Mouse (Mus musculus) hematopoietic stem cell, adult 5-6 weeks (primary cell): Measurements from ENCODE around the gene Mau2. TPM values are rescaled to one million over a fixed set of nuclear protein-coding genes. Genes with fewer than 3 reads are reported as not detected.
"Not testable (repeated sequence)": the region's sequence is repeated elsewhere in the genome, so short reads cannot be mapped to it uniquely, and the experiment has no call there.

Experiments
- ATAC-seq, 2 experiments: fragments of 125-278 bp in 1 of 2; replicated peaks in 1 of 2; 2 replicates each; pipeline ENCODE4 v1.8.0; 2016 to 2017; ENCODE audit warnings: inconsistent platforms in 2 of 2, mild to moderate bottlenecking in 2 of 2, moderate number of reproducible peaks in 2 of 2, low read depth in 1 of 2, moderate TSS enrichment in 1 of 2; ENCODE audit not compliant: low FRiP score in 2 of 2, poor library complexity in 2 of 2, severe bottlenecking in 2 of 2, insufficient read depth in 1 of 2, low TSS enrichment in 1 of 2
- total RNA-seq: library from RNA; stranded (forward); fragments of 172-1452, 232-1000 nt; gene quantifications from 2 replicates; pipeline ENCODE4 v1.2.3, GENCODE M21; 2017

Mau2 gene
- total RNA-seq, 1 experiment from 2014 or later = 35.5 TPM

DNA sequence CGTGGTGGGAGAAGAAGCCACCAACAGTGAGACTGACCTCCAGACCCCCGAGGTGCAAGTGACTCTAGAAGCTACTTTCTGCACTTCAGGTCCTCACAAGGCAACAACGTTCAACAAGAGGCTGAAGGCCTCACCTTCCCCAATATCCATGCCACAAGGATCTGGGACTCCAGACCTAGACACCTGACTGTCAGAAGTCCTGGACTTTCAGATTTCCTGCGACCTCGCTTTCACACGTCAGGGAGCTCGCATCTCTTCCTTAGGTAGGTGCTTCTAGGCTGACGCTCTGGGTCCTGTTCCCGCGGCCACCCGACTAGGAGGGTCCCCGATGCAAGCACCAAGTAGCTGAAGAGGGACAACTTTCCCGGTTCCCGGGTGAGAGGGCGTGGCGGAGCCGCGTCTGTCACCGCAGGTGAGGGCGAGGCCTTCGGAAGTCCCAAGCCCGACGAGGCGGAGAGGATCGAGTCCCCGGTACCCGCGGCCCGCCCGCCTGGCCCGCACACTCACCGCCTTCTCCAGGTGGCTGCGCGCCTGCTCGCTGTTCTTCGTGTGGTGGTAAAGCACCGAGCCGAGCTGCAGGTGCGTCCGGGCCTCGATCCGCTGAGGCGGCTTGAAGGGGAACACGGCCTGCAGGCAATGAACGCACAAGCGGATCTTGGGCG lies 518 bp downstream of the Mau2 start:
- ATAC-seq = no peak

DNA sequence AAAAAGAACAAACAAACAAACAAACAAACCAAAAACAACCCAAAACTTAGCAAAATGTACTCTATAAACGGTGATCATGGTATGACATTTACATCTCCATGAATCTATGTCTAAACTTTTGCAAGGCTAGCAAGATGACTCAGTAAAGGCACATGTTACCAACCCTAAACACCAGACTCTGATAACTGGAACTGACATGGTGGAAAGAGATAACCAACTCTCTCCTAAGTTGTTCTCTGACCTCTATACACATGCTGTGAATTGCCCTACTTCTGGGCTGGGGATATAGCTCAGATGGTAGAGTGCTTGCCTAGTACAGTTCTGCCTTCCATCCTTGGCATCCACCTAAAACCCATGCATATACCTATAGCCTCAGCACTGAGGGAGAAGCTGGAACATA lies 4.5 kb downstream of the Mau2 start:
- no peak for ATAC-seq

DNA sequence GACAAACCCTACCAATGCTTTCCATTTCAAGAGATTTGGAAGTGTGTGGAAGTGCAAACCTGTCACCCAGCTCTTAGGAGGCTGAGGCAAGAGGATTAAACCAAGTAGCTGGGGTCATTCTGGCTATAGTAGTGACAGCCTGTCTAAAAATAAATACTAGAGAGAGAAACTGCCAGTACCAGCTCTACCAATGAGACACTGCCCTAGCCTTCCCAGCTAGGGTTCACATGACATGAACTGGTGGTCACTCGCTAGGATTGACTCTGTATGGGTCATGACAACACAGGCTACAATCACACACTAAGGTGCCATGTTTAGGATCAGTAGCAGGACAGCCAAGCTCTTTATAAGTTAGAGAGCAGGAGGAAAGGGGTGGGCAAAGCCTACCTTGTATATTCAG lies 12.3 kb downstream of the Mau2 start:
- no peak for ATAC-seq

DNA sequence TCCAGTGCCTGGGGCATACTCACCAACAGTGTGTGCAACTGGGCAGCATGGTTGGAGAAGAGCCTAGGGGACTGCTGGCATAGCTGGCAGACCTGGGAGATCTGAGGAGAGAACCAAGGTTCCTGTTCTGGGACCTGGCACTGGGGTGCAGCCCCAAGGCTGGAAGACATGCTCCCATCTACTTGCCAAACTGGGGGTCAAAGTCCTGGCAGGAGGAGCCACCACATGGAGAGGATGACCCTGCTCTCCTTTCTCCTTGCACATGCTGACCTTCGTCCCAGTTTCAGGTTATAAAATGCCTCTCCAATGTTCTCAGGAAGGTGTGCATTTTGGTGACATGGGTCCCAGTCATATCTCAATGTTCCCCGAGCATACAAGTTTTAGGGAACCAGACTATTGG lies 16.4 kb downstream of the Mau2 start:
- ATAC-seq = no peak

DNA sequence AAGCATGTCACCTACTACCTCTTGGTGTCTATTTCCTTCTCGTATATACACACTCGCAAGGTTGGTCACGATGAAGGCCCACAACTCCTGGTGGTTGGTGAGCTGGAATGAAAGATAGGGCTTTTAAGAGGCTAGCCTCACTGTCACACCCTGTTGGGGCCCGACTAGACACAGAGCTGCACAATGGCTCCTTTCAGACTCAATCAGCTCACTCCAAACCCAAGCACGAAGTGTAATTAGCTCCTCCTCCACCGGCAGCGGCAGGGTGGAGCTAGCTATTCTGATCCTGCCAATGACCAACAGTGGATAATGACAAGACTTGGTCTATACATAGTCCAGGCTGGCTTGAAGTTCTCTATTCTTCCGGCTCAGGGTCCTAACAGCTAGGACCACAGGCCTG lies 18.9 kb downstream of the Mau2 start:
- ATAC-seq = no peak

DNA sequence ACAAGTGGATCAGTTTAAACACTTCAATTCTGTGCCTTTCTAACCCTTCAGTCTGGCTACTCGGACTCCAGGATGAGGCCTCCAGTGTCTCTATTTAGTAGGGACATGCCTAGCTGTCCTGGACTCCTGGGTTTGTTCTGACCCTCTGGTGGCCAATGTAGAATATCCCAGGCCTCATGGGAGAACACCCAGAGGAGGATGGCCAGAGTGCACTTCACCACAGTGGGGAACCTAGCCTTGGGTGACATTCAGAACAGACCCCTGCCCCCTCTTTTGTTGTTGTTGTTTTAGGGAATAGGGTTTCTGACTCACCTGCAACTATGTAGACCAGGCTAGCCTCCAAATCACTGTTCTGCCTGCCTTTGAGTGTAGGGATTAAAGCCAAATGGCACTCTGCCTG lies 27.5 kb downstream of the Mau2 start:
- no peak for ATAC-seq

DNA sequence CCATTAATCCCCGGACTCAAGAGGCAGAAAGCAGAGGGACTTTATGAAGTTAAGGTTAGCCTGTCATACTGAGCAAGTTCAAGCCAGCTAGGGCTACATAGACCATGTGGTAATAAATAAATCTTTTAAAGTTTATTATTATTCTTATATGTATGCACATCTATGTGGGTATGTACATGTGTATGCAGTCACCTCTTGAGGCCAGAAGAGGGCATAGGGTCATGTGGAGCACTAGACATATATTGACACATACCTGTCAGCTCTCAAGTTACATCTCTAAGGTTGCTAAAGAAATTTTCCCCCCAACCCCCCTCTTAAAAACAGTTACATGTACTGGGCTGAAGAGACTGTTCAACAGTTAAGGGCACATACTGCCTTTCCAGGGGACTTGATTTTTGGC lies 29.8 kb downstream of the Mau2 start:
- no peak for ATAC-seq

DNA sequence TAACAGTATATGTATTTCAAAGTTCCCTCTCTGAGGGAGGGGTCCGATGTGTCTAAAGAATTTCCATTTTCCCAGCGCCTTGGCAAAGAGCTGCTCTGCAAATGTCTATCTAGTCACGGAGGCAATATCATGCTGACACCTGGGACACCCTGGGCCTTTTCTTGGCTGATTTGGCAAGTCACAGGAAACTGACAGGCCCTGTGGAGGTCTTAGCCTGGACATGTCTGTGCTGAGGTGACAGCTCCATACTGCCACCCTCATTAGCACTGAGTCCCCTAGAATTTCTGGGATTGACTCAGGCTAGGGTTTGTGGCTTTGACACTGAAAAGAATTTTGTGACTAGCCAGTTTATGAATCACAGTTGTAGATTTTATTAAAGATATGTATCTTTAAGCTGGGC lies 30.2 kb downstream of the Mau2 start:
- no peak for ATAC-seq

DNA sequence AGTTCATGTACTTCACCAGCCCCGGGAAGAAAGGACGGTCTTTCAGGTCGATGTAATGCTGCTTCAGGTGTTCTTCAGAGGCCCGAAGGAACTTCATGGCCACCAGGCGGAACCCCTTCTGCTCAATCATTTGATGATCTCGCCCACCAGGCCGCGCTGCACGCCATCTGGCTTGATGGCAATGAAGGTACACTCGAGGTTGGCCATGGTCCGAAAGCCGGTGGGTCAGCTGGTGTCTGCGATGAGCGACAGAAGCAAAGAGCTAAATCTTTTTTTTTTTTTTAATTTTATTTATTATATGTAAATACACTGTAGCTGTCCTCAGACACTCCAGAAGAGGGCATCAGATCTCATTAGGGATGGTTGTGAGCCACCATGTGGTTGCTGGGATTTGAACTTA lies 31.7 kb downstream of the Mau2 start:
- not testable (repeated sequence) for ATAC-seq

DNA sequence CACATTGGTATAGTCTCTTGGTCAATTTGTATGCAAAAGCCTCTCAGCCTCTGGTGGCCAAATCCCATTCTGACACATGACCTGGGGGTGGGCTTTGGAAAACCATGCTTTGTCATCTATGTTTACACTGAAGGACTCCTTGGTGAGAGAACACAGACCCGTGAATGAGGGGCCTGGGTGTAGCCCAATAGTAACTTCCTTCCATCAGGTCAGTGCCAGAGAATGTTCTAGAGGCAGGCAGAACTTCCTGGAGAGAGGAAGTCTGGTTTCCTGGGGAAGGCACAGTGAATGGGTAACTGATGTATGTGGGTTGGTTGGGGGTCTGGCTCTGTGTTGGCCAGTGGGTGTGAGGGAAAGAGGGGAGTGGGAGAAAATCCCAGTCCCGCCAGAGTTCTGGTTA lies 37.4 kb downstream of the Mau2 start:
- no peak for ATAC-seq

DNA sequence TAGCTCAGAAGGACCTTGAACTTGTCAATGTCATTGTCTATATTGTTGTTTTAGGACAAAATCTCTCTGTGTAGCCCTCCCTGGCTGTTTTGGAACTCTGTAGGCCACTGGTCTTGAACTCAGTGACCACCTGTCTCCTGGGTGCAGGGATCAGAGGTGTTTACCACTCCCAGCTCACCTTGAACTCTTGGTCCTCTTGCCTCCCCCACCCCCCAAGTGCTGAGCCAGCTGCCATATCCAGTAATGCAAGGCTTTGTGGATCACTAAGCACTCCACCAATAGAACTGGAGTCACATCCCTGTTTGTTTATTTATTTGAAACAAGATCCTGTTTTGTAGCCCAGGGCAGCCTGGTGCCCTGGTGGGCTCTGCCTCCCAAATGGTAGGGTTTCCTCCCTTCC lies 38.2 kb downstream of the Mau2 start:
- ATAC-seq = no peak

DNA sequence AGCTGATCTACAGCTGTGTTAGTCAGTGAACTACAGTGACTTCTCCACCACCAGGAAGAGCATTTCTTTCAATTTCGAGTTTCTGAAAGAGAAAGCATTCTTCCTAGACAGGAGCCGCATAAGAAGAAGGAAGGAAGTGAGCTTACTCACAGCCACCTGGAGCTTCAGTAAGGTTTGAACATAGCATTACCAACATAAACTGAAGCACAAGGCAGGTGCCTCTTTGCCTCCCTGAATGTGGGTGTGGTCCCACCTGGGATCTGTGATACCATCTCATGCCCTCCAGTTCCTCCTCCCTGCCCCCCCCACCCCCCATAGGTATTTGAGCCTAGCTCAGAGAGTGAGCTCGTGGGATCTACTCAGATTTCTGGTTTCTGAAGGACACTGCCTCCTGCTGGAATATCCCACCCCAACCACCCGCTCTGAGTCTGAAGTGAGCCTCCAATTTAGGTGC lies 39.3 kb downstream of the Mau2 start:
- peak; percentile 34 to 38; a peak in 2 of 4 replicates for ATAC-seq

DNA sequence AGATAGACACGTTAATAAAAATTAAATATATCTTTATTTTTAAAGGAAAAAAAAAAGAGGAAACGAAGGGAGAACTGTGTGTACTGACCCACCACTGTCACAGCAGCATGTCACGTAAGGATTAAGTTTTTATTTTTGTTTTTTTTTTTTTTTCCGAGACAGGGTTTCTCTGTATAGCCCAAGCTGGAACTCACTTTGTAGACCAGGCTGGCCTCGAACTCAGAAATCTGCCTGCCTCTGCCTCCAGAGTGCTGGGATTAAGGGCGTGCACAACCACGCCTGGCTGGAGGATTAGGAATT lies 40.7 kb downstream of the Mau2 start:
- ATAC-seq = not testable (repeated sequence)

DNA sequence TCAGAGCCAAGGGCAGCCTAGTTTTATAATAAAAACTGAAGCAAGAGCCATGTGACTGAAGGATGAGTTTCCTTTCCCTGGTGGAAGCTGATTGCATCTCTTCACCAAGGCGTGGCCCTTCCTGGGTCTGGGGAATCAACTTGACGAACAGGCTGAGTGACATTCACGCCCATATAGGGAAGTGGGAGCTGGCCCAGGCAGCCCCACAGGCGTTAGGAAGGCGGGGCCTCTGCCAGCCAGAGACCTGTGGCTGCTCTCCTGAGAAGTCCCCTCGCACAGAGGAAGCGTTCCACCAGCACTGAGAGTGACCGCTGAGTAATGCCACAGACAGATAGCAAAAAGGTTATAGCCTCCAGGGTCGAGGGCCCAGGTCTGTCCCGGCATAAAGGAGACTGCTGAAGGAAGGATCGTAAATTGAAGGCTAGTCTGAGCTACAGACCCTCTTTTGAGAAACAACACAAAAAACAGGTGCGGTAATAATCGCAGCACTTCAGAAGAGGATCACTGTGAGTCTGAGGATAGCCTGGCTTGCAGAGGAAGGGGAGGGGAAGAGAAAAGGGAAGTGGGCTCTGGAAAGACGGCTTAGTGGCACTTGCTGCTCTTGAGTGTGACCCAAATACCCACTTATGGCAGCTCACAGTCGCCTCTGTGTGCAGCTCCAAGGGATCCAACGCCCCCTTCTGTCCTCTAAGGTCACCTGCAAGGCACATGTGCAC lies 41.2 kb downstream of the Mau2 start:
- peak; percentile 78 to 85 for ATAC-seq

DNA sequence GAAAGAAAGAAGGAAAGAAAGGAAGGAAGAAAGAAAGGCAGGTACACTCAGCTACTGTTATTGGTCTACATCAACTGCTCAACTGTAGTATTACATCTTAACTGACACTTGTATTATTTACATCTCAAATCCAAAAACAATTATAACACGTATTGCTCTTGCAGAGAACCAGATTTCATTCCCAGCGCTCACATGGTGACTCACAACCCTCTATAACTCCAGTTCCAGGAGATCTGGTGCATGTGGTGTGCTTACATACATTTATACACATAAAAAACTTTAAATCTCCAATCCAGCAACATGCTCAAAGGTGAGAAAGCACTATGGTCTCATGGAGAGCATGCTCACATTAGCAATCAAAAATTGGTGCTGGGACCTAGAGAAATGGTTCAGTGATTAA lies 42.3 kb downstream of the Mau2 start:
- ATAC-seq = no peak

DNA sequence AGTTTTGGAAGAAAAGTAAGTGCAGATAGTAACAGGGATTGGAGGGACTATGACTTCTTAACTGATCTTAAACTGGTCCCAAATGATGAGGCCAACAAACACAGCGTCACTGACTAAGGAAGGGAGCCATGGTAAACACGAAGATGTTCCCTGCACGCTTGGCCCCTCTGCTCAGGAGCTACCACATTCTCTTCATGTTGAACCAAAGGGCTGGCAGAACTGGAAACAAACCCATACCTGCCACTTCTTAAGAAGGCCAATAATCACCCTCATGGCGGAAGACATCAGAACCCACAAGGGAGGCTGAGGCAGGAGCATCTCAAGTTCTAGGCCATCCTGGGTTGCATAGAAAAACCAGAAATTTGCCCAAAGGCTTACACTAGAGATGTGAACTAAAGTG lies 43.3 kb downstream of the Mau2 start:
- ATAC-seq = no peak

DNA sequence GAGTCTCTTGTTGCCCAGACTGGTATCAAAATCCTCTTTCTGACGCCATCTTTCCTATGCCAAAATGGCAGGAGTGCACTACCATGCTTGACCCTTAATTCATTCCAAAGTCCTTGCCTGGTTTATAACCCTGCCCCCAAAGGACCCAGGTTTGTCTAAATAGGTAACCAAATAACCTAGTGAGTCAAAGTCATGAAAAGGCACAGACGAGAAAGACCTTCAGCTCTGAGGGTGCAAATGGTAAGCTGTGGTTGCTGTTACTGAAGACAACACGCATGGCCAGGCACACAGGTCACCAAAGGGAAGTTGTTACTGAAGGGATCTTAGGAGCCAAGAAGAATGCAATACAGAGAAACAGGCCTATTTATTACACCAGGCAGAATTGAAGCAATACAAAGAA lies 43.8 kb downstream of the Mau2 start:
- ATAC-seq = no peak

DNA sequence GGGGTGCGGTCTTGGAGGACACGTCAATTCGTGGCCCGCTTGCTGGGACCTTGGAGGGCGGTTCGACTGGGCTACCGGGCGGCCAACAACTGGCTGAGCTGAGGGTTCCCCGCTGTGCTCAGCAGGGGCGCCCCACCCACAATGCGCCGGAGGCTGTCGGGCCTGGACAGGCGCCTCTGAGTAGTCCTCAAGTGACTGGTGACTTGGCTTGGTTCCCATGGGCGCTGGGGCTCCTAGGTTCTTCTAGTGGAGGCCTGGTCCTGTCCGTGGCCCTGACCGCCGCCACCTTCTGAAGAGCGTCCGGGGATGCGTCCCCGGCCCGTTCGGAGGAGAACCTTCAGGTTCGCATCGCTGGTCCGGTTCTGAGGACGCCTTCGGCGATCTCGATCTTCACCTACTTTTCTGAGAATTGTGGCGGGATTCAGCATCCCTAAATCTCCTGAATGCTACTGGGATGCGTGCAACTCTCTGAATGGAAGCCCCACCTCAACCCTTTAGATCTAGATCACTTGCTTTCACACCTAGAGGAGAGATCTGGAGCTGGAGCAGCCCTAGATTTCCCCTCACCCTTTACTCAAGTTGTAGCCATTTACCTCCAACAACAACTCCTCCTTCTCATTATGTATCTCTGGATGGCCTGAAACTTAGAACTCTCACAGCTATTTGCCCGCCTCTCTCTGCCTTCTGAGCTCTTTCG lies 45.8 kb downstream of the Mau2 start:
- no peak; a peak in 2 of 4 replicates for ATAC-seq
